Mouse (Mus musculus) megakaryocyte-erythroid progenitor cell, adult 5-6 weeks (primary cell): Measurements from ENCODE around the gene Prl3d3. TPM values are rescaled to one million over a fixed set of nuclear protein-coding genes. Genes with fewer than 3 reads are reported as not detected.
"Not testable (repeated sequence)": the region's sequence is repeated elsewhere in the genome, so short reads cannot be mapped to it uniquely, and the experiment has no call there.

Experiments
- ATAC-seq: replicated peaks from 2 replicates; pipeline ENCODE4 v1.8.0; 2016; ENCODE audit warnings: mild to moderate bottlenecking, inconsistent platforms; ENCODE audit not compliant: severe bottlenecking, poor library complexity, low FRiP score, low TSS enrichment
- total RNA-seq, 2 experiments: library from RNA; stranded (forward) in 1 of 2; stranded (reverse) in 1 of 2; fragments of 200-1000, 215-1000 nt in 1 of 2; fragments of >200 nt in 1 of 2; fragmentation: Nextera tagmentation in 1 of 2; gene quantifications; 2 replicates each; pipeline ENCODE4 v1.2.3; 2014 to 2017

The Prl3d3 gene
- total RNA-seq (2014; fragmentation: Nextera tagmentation) (not detected in 2 replicates), total RNA-seq (2017) (not detected in 2 replicates)

DNA sequence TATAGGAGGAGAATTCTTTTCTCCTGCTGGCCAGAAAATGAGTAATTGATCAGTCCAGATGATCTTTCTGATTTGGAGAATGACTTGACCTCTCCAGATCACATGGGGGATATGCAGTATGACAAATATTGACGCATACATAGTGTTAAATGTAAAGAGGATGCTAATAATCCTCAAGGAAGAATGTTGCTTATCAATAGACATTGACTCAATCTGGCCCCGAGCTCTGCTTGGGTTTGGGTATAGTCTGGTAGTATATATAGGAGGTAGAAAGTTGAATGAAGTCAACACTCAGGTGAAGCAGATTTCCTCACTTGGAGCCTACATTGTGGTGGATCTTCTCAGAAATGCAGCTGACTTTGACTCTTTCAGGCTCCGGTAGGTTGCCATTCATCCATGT lies at the start of gene Prl3d3:
Prl3d3 (plus strand) TSS at position 301 of the 400 bp plus-strand sequence.
- not testable (repeated sequence) for ATAC-seq

DNA sequence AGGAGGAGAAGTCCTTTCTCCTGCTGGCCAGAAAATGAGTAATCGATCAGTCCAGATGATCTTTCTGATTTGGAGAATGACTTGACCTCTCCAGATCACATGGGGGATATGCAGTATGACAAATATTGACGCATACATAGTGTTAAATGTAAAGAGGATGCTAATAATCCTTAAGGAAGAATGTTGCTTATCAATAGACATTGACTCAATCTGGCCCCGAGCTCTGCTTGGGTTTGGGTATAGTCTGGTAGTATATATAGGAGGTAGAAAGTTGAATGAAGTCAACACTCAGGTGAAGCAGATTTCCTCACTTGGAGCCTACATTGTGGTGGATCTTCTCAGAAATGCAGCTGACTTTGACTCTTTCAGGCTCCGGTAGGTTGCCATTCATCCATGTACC lies 35.2 kb upstream of the Prl3d3 start, which contains the start of gene Prl3d2:
Prl3d2 (plus strand) TSS at position 301 of the 400 bp plus-strand sequence.
- ATAC-seq, result not testable (repeated sequence)

DNA sequence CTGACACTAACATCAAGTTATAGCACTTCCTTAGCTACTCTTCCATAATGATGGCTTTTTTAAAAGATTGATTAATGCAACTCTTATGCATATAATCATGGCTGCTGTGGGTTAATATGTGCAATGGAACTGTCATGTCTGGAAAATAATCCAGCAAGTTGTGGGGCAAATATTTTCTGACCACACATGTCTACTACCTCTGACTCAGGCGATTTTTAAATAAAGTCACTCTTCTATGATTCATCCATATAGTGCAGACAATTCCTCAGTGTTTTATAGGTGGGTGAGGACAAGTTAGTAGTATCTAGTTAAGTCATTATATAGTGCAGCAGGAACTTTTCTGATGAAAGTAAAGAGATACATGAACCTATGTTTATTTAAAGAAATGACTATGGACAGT lies 8.3 kb upstream of the Prl3d3 start:
- no peak for ATAC-seq

- ATAC-seq, result no peak
Measured at GRCm38 (mm10) chr13:27196359-27196758, 39.8 kb downstream of the Prl3d3 start, which contains the start of gene Prl3c1. Gene Prl3c1, plus strand, starts transcription at chr13:27196659.

Other genes with a start within 250 kb of the Prl3d3 start
- not detected in 2 replicates for gene Prl, start 99.2 kb upstream of the Prl3d3 start, total RNA-seq (2014; fragmentation: Nextera tagmentation)
- not detected in 2 replicates for gene Prl, start 99.2 kb upstream of the Prl3d3 start, total RNA-seq (2017)
- not detected in 2 replicates for gene Prl3d1, start 62.6 kb upstream of the Prl3d3 start, total RNA-seq (2014; fragmentation: Nextera tagmentation)
- gene Prl3d1, start 62.6 kb upstream of the Prl3d3 start, total RNA-seq (2017), result not detected in 2 replicates
- gene Prl3d2, start 35.1 kb upstream of the Prl3d3 start, total RNA-seq (2014; fragmentation: Nextera tagmentation), result not detected in 2 replicates
- not detected in 2 replicates for gene Prl3d2, start 35.1 kb upstream of the Prl3d3 start, total RNA-seq (2017)
- gene Prl3c1, start 39.9 kb downstream of the Prl3d3 start, total RNA-seq (2014; fragmentation: Nextera tagmentation), result not detected in 2 replicates
- gene Prl3c1, start 39.9 kb downstream of the Prl3d3 start, total RNA-seq (2017), result not detected in 2 replicates
- not detected in 2 replicates for gene Prl3b1, start 85.1 kb downstream of the Prl3d3 start, total RNA-seq (2014; fragmentation: Nextera tagmentation)
- not detected in 2 replicates for gene Prl3b1, start 85.1 kb downstream of the Prl3d3 start, total RNA-seq (2017)
- gene Prl3a1, start 102.6 kb downstream of the Prl3d3 start, total RNA-seq (2014; fragmentation: Nextera tagmentation), result not detected in 2 replicates
- not detected in 2 replicates for gene Prl3a1, start 102.6 kb downstream of the Prl3d3 start, total RNA-seq (2017)
- gene Prl6a1, start 155.8 kb downstream of the Prl3d3 start, total RNA-seq (2014; fragmentation: Nextera tagmentation), result not detected in 2 replicates
- gene Prl6a1, start 155.8 kb downstream of the Prl3d3 start, total RNA-seq (2017), result not detected in 2 replicates
- gene Prl8a2, start 188.9 kb downstream of the Prl3d3 start, total RNA-seq (2014; fragmentation: Nextera tagmentation), result not detected in 2 replicates
- gene Prl8a2, start 188.9 kb downstream of the Prl3d3 start, total RNA-seq (2017), result not detected in 2 replicates
- gene Prl2b1, start 234.1 kb downstream of the Prl3d3 start, total RNA-seq (2014; fragmentation: Nextera tagmentation), result not detected in 2 replicates
- gene Prl2b1, start 234.1 kb downstream of the Prl3d3 start, total RNA-seq (2017), result not detected in 2 replicates